Mouse (Mus musculus): Measurements from ENCODE around the gene Pigm.

DNA sequence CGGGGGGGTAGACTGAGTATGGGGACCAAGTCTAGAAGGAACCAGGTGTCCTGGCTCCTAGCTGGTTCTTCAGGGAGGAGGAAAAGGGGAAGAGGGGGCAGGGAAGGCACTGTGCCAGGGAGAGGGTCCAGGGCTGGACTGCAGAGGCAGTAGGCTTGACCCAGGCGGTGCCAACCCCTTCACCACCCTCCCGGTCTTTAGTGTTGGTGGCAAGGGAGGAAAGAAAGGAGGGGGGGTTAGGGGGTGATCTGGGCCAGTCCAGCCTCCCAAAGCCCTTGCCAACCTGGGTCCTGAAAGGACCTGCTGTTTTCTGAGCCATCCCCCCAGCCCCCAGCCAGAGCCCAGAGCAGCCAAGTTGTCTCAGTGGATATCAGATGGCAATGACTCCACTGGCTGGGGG is 33.6 kb upstream of the Pigm start:
- TF ChIP-seq POLR2A (IDR thresholded peaks at IDR 0.05; ENCODE audit: low read depth, low read length) (no peak), CTCF (conservative IDR thresholded peaks at IDR 0.05; ENCODE audit: insufficient read depth, insufficient read length, low read depth, low read length) (no peak)

Measured in kidney, adult 2 months (tissue).